Mouse (Mus musculus) heart, embryonic 11.5 days (tissue): ENCODE measurements around the gene Dcbld1. TPM values are rescaled to one million over a fixed set of nuclear protein-coding genes. Genes with fewer than 3 reads are reported as not detected.
"Not testable (repeated sequence)": the region's sequence is repeated elsewhere in the genome, so short reads cannot be mapped to it uniquely, and the experiment has no call there.

ENCODE experiments used
- ATAC-seq: fragments of 200-750 bp; cut with Nextera tagmentation; replicated peaks from 2 replicates; pipeline ENCODE4 v1.8.0; 2017; ENCODE audit warnings: moderate library complexity; ENCODE audit not compliant: insufficient number of reproducible peaks, low FRiP score, low TSS enrichment
- H3K27ac ChIP-seq: fragments of 300-500 bp; sonication (generic); 2 replicates; pipeline ENCODE4 v1.5.1; 2014; ENCODE audit warnings: mild to moderate bottlenecking, low read depth, low read length
- H3K27me3 ChIP-seq: fragments of 300-500 bp; sonication (generic); 2 replicates; pipeline ENCODE4 v1.6.1; 2014; ENCODE audit warnings: mild to moderate bottlenecking, low read length, mixed read lengths; ENCODE audit not compliant: control insufficient read depth, insufficient read depth
- H3K36me3 ChIP-seq: fragments of 300-500 bp; sonication (generic); 2 replicates; pipeline ENCODE4 v1.6.1; 2014; ENCODE audit warnings: mild to moderate bottlenecking, low read length, moderate library complexity, mixed read lengths; ENCODE audit not compliant: control insufficient read depth, insufficient read depth
- H3K4me1 ChIP-seq: fragments of 300-500 bp; sonication (generic); 2 replicates; pipeline ENCODE4 v1.6.1; 2014; ENCODE audit warnings: low read length; ENCODE audit not compliant: control insufficient read depth, insufficient read depth
- H3K4me2 ChIP-seq: fragments of 300-500 bp; sonication (generic); 2 replicates; pipeline ENCODE4 v1.6.1; 2014; ENCODE audit warnings: mild to moderate bottlenecking, moderate library complexity
- H3K4me3 ChIP-seq: fragments of 300-500 bp; sonication (generic); 2 replicates; pipeline ENCODE4 v1.5.1; 2014; ENCODE audit warnings: low read depth, low read length
- H3K9ac ChIP-seq: fragments of 300-500 bp; sonication (generic); 2 replicates; pipeline ENCODE4 v1.6.1; 2014; ENCODE audit warnings: mild to moderate bottlenecking, low read depth, low read length, moderate library complexity
- H3K9me3 ChIP-seq: fragments of 300-500 bp; sonication (generic); replicated peaks from 2 replicates; pipeline ENCODE4 v1.6.1; 2016; ENCODE audit warnings: low read length; ENCODE audit not compliant: control insufficient read depth
- WGBS: fragments of 180-500 bp; shearing (Covaris S2); extraction: QIAGEN DNeasy Blood & Tissue Kit; methylation state at CpG from one replicate; pipeline ENCODE4 v1.1.7; 2014; ENCODE audit not compliant: insufficient replicate concordance; 5-methylcytosine and 5-hydroxymethylcytosine counted together
- polyA plus RNA-seq: library from polyadenylated mRNA; unstranded; fragments of >200 nt; fragmentation: Nextera tagmentation; extraction: Ambion mirVana; gene quantifications from 2 replicates; pipeline ENCODE4 v1.2.1, GENCODE M21; 2014

Dcbld1 gene
- polyA plus RNA-seq, 1 experiment from 2014 or later, result 6.8 TPM

- no peak overlapping the region for H3K9ac ChIP-seq
- ATAC-seq, result no peak
- no peaks in the 10 kb centered on the region for H3K9me3 ChIP-seq
- H3K4me3 ChIP-seq, result no peak overlapping the region
- WGBS, result 54% methylated on average over 8 of the region's 8 CpGs
- no peak overlapping the region for H3K27ac ChIP-seq
- H3K27me3 ChIP-seq, result no peaks in the 10 kb centered on the region
- no peak overlapping the region for H3K4me2 ChIP-seq
- H3K4me1 ChIP-seq, result peaks cover 4% of the 10 kb centered on the region; the same call in 1 of the 2 replicates
- no peaks in the 10 kb centered on the region for H3K36me3 ChIP-seq
These were observed 40.8 kb downstream of the Dcbld1 start for GRCm38 (mm10) chr10:52274001-52274909.

- no peak overlapping the region for H3K27ac ChIP-seq
These were observed 41.6 kb downstream of the Dcbld1 start for GRCm38 (mm10) chr10:52274910-52275604.

GRCm38 (mm10) chr10:52276579-52276978, 43.2 kb downstream of the Dcbld1 start:
- 77% methylated on average over 3 of the region's 3 CpGs for WGBS

More at GRCm38 (mm10) chr10:52274910-52275604, 41.6 kb downstream of the Dcbld1 start:
- H3K9ac ChIP-seq, result no peak overlapping the region
- 45% methylated on average over 15 of the region's 15 CpGs for WGBS
- no peak for ATAC-seq
- no peak overlapping the region for H3K4me3 ChIP-seq
- no peaks in the 10 kb centered on the region for H3K36me3 ChIP-seq
- no peaks in the 10 kb centered on the region for H3K27me3 ChIP-seq
- H3K9me3 ChIP-seq, result no peaks in the 10 kb centered on the region
- no peak overlapping the region for H3K4me2 ChIP-seq
- H3K4me1 ChIP-seq, result peaks cover 4% of the 10 kb centered on the region; the same call in 1 of the 2 replicates

GRCm38 (mm10) chr10:52277564-52277963, 44.1 kb downstream of the Dcbld1 start:
- H3K9me3 ChIP-seq, ATAC-seq, H3K36me3 ChIP-seq, H3K4me1 ChIP-seq, H3K4me3 ChIP-seq, H3K27me3 ChIP-seq, H3K4me2 ChIP-seq, H3K9ac ChIP-seq, H3K27ac ChIP-seq: not testable (repeated sequence)
- 81% methylated on average over 8 of the region's 8 CpGs for WGBS

More at GRCm38 (mm10) chr10:52276579-52276978, 43.2 kb downstream of the Dcbld1 start:
- no peak overlapping the region for H3K27ac ChIP-seq
- H3K4me1 ChIP-seq, result peaks cover 4% of the 10 kb centered on the region; the same call in 1 of the 2 replicates
- H3K9ac ChIP-seq, result no peak overlapping the region
- H3K4me2 ChIP-seq, result no peak overlapping the region
- H3K36me3 ChIP-seq, result no peaks in the 10 kb centered on the region
- no peak overlapping the region for H3K4me3 ChIP-seq
- no peaks in the 10 kb centered on the region for H3K27me3 ChIP-seq
- no peak for ATAC-seq
- H3K9me3 ChIP-seq, result no peaks in the 10 kb centered on the region

GRCm38 (mm10) chr10:52278011-52278434, 44.6 kb downstream of the Dcbld1 start:
- H3K36me3 ChIP-seq, result no peaks in the 10 kb centered on the region
- no peak overlapping the region for H3K4me2 ChIP-seq
- WGBS, result 58% methylated on average over 9 of the region's 9 CpGs
- no peak overlapping the region for H3K9ac ChIP-seq
- H3K4me1 ChIP-seq, result peaks cover 4% of the 10 kb centered on the region; the same call in 1 of the 2 replicates
- H3K9me3 ChIP-seq, result no peaks in the 10 kb centered on the region
- H3K4me3 ChIP-seq, result no peak overlapping the region
- H3K27me3 ChIP-seq, result no peaks in the 10 kb centered on the region
- no peak for ATAC-seq
- no peak overlapping the region for H3K27ac ChIP-seq

- Histone ChIP-seq H3K4me3 (no peak overlapping the region), H3K9me3 (no peaks in the 10 kb centered on the region), H3K27ac (no peak overlapping the region), H3K27me3 (no peaks in the 10 kb centered on the region), H3K36me3 (no peaks in the 10 kb centered on the region), H3K4me1 (peaks cover 4% of the 10 kb centered on the region; the same call in 1 of the 2 replicates), H3K4me2 (no peak overlapping the region), H3K9ac (no peak overlapping the region)
- ATAC-seq, result no peak
- WGBS, result 50% methylated on average over 3 of the region's 3 CpGs
These were observed 45.4 kb downstream of the Dcbld1 start for GRCm38 (mm10) chr10:52278866-52279265.

- Histone ChIP-seq H3K9ac (no peak overlapping the region), H3K36me3 (no peaks in the 10 kb centered on the region), H3K27ac (no peak overlapping the region), H3K4me3 (no peak overlapping the region), H3K27me3 (no peaks in the 10 kb centered on the region), H3K9me3 (no peaks in the 10 kb centered on the region), H3K4me1 (peaks cover 4% of the 10 kb centered on the region; the same call in 1 of the 2 replicates), H3K4me2 (no peak overlapping the region)
- ATAC-seq, result no peak
- 79% methylated on average over 4 of the region's 4 CpGs for WGBS
These were observed 46.5 kb downstream of the Dcbld1 start for GRCm38 (mm10) chr10:52279876-52280275.

- ATAC-seq, result no peak
- Histone ChIP-seq H3K36me3 (no peaks in the 10 kb centered on the region), H3K9me3 (no peaks in the 10 kb centered on the region), H3K4me1 (peaks cover 4% of the 10 kb centered on the region; the same call in 1 of the 2 replicates), H3K4me3 (no peak overlapping the region), H3K27ac (no peak overlapping the region), H3K27me3 (no peaks in the 10 kb centered on the region), H3K4me2 (no peak overlapping the region), H3K9ac (no peak overlapping the region)
- WGBS, result 88% methylated on average over 3 of the region's 3 CpGs
These were observed 47.2 kb downstream of the Dcbld1 start for GRCm38 (mm10) chr10:52280623-52281022.
